Comparison of ENCODE assay signal across 15 mouse cellular contexts in genomic region chr14:48251381-48251979, GRCm38 (mm10).
DNase-seq lines count a peak whose midpoint lies in the region; ATAC-seq and TF ChIP-seq lines count a peak whose summit lies in the region.
"Had no signal": no experiment of that assay in that cellular context is flagged by ENCODE, and none has a peak within 500 bp of the region (broad histone marks: within the 10 kb centered on the region; RNA-seq: fewer than 3 reads in every experiment).

No protein-coding gene starts in this region.

- no peaks in the 10 kb centered on the region for H3K9me3 ChIP-seq in forebrain, embryonic 10.5 days
- no peaks in the 10 kb centered on the region for H3K9me3 ChIP-seq in forebrain, embryonic 13.5 days (replicated peaks)
- H3K9me3 ChIP-seq in lung, embryonic 14.5 days (ENCODE audit: low read depth, low read length), result no peaks in the 10 kb centered on the region
- H3K9me3 ChIP-seq in midbrain, postnatal 0 days (ENCODE audit: low read length), result no peaks in the 10 kb centered on the region
- H3K9me3 ChIP-seq: embryonic facial prominence, embryonic 15.5 days; heart, embryonic 15.5 days; kidney, embryonic 15.5 days had no signal

- H3K36me3 ChIP-seq in forebrain, embryonic 10.5 days (replicated peaks), result peaks cover 10% of the 10 kb centered on the region
- H3K36me3 ChIP-seq in forebrain, embryonic 13.5 days (ENCODE audit: poor library complexity, severe bottlenecking), result peaks cover 15% of the 10 kb centered on the region
- peaks cover 27% of the 10 kb centered on the region for H3K36me3 ChIP-seq in lung, embryonic 14.5 days (ENCODE audit: insufficient read depth)
- H3K36me3 ChIP-seq in midbrain, postnatal 0 days (ENCODE audit: insufficient read depth, low read length), result no peaks in the 10 kb centered on the region
- H3K36me3 ChIP-seq: embryonic facial prominence, embryonic 15.5 days; heart, embryonic 15.5 days had no signal

- WGBS in forebrain, embryonic 10.5 days, result 56% methylated on average over 9 of the region's 9 CpGs
- WGBS in forebrain, embryonic 13.5 days, result 45% methylated on average over 9 of the region's 9 CpGs
- 57% methylated on average over 9 of the region's 9 CpGs for WGBS in lung, embryonic 14.5 days
- 48% methylated on average over 9 of the region's 9 CpGs for WGBS in midbrain, postnatal 0 days

- no peak; the same call in 1 of the 2 replicates for ATAC-seq in forebrain, embryonic 13.5 days
- peak; percentile 68 for ATAC-seq in lung, embryonic 14.5 days (ENCODE audit: insufficient read depth)
- peak; percentile 61 for ATAC-seq in granulocyte monocyte progenitor cell, adult 5-6 weeks (replicated peaks; ENCODE audit: poor library complexity, severe bottlenecking)
- 0 out of 2 replicates have a peak, but pooled peaks have one; percentile 6 for ATAC-seq in midbrain, postnatal 0 days (ENCODE audit: low FRiP score)
- ATAC-seq in erythroid progenitor cell, adult 5-6 weeks (replicated peaks; ENCODE audit: low FRiP score, poor library complexity, severe bottlenecking), result no peak

- no peak for DNase-seq in forebrain, embryonic 10.5 days (ENCODE audit: extremely low spot score, low spot score)
- DNase-seq in lung, embryonic 14.5 days, result peak; percentile 49
- DNase-seq in lung, postnatal 14 days, result no peak
- no peak for DNase-seq in midbrain, postnatal 0 days (ENCODE audit: low spot score)
- DNase-seq in left cerebral cortex, adult 11 months (ENCODE audit: low spot score), result no peak
- DNase-seq: adrenal gland, adult 2 months; cerebellum, postnatal 14 days; gastrocnemius, postnatal 36 days; layer of hippocampus, adult 9-11 months had no signal

- peak overlapping the region; percentile 54; the same call in 1 of the 2 replicates for H3K27ac ChIP-seq in forebrain, embryonic 10.5 days
- H3K27ac ChIP-seq in forebrain, embryonic 13.5 days, result no peak overlapping the region; the same call in 1 of the 2 replicates
- no peak overlapping the region for H3K27ac ChIP-seq in lung, embryonic 14.5 days (ENCODE audit: low read depth)
- H3K27ac ChIP-seq in midbrain, postnatal 0 days (ENCODE audit: low read depth, low read length), result no peak overlapping the region
- H3K27ac ChIP-seq: embryonic facial prominence, embryonic 15.5 days; heart, embryonic 15.5 days; kidney, embryonic 15.5 days had no signal

- no peak overlapping the region for H3K9ac ChIP-seq in forebrain, embryonic 13.5 days
- H3K9ac ChIP-seq in lung, embryonic 14.5 days, result no peak overlapping the region
- H3K9ac ChIP-seq in midbrain, postnatal 0 days (replicated peaks; ENCODE audit: low read length, poor library complexity, severe bottlenecking), result no peak overlapping the region
- H3K9ac ChIP-seq: embryonic facial prominence, embryonic 15.5 days; heart, embryonic 15.5 days; kidney, embryonic 15.5 days had no signal

- no peak for TF ChIP-seq CTCF in lung, embryonic 14.5 days (IDR thresholded peaks at IDR 0.05; ENCODE audit: low read depth)
- TF ChIP-seq CTCF in midbrain, postnatal 0 days (IDR thresholded peaks at IDR 0.05), result no peak

- H3K4me2 ChIP-seq in forebrain, embryonic 13.5 days, result no peak overlapping the region
- no peak overlapping the region for H3K4me2 ChIP-seq in lung, embryonic 14.5 days
- no peak overlapping the region for H3K4me2 ChIP-seq in midbrain, postnatal 0 days (ENCODE audit: low read depth, low read length, poor library complexity, severe bottlenecking)
- H3K4me2 ChIP-seq: embryonic facial prominence, embryonic 15.5 days; heart, embryonic 15.5 days; kidney, embryonic 15.5 days had no signal

- peaks cover 15% of the 10 kb centered on the region for H3K4me1 ChIP-seq in forebrain, embryonic 10.5 days
- H3K4me1 ChIP-seq in forebrain, embryonic 13.5 days, result peaks cover 4% of the 10 kb centered on the region; the same call in 1 of the 2 replicates
- no peaks in the 10 kb centered on the region for H3K4me1 ChIP-seq in lung, embryonic 14.5 days (ENCODE audit: insufficient read depth)
- 0 out of 2 replicates have a peak, but pooled peaks cover 3% of the 10 kb centered on the region for H3K4me1 ChIP-seq in midbrain, postnatal 0 days (ENCODE audit: insufficient read depth, low read length)
- H3K4me1 ChIP-seq: heart, embryonic 15.5 days had no signal

- no peaks in the 10 kb centered on the region for H3K27me3 ChIP-seq in forebrain, embryonic 10.5 days (ENCODE audit: poor library complexity, severe bottlenecking)
- no peaks in the 10 kb centered on the region for H3K27me3 ChIP-seq in forebrain, embryonic 13.5 days
- no peaks in the 10 kb centered on the region for H3K27me3 ChIP-seq in lung, embryonic 14.5 days (ENCODE audit: insufficient read depth, low read length)
- no peaks in the 10 kb centered on the region for H3K27me3 ChIP-seq in midbrain, postnatal 0 days (ENCODE audit: insufficient read depth, low read length)
- H3K27me3 ChIP-seq: embryonic facial prominence, embryonic 15.5 days; kidney, embryonic 15.5 days had no signal

- no peak overlapping the region for H3K4me3 ChIP-seq in forebrain, embryonic 10.5 days
- no peak overlapping the region for H3K4me3 ChIP-seq in forebrain, embryonic 13.5 days
- no peak overlapping the region for H3K4me3 ChIP-seq in lung, embryonic 14.5 days (ENCODE audit: low read depth, low read length)
- no peak overlapping the region for H3K4me3 ChIP-seq in midbrain, postnatal 0 days (ENCODE audit: low read depth, low read length)
- H3K4me3 ChIP-seq: embryonic facial prominence, embryonic 15.5 days; heart, embryonic 15.5 days; kidney, embryonic 15.5 days had no signal

Comparison
In these comparisons a context has a peak if more than half of its experiments do, and no peak if none do; other contexts are left out.
1. ATAC-seq: peak in lung, embryonic 14.5 days (single experiment), granulocyte monocyte progenitor cell, adult 5-6 weeks (single experiment) and midbrain, postnatal 0 days (single experiment); none in forebrain, embryonic 13.5 days (single experiment) and erythroid progenitor cell, adult 5-6 weeks (single experiment).